Mouse (Mus musculus): Measurements from ENCODE around the gene Bricd5.

- 0 out of 2 replicates have a peak, but pooled peaks have one; percentile 2 for TF ChIP-seq CTCF (IDR thresholded peaks at IDR 0.05; ENCODE audit: insufficient read depth, low read length)
- TF ChIP-seq POLR2A (IDR thresholded peaks at IDR 0.05; ENCODE audit: borderline replicate concordance, extremely low read depth, low read depth, low read length): no peak
Measured at GRCm38 (mm10) chr17:24477985-24478600, 4.4 kb downstream of the Bricd5 start.
